16 mouse cellular contexts compared by ENCODE assay signal in genomic region chr5:73690146-73690545, GRCm38 (mm10). TPM values are rescaled to one million over a fixed set of nuclear protein-coding genes. Genes with fewer than 3 reads are reported as not detected.
DNase-seq lines count a peak whose midpoint lies in the region; ATAC-seq and TF ChIP-seq lines count a peak whose summit lies in the region.
"Had no signal": no experiment of that assay in that cellular context is flagged by ENCODE, and none has a peak within 500 bp of the region (broad histone marks: within the 10 kb centered on the region; RNA-seq: fewer than 3 reads in every experiment).

No protein-coding gene starts in this region.

- no peaks in the 10 kb centered on the region for H3K9me3 ChIP-seq in heart, embryonic 13.5 days
- no peaks in the 10 kb centered on the region for H3K9me3 ChIP-seq in limb, embryonic 10.5 days (replicated peaks)
- no peaks in the 10 kb centered on the region for H3K9me3 ChIP-seq in stomach, postnatal 0 days (ENCODE audit: control insufficient read depth, low read length)
- H3K9me3 ChIP-seq: hindbrain, embryonic 10.5 days had no signal

- peaks cover 59% of the 10 kb centered on the region for H3K4me1 ChIP-seq in heart, embryonic 13.5 days
- peaks cover 48% of the 10 kb centered on the region for H3K4me1 ChIP-seq in limb, embryonic 10.5 days
- H3K4me1 ChIP-seq in stomach, postnatal 0 days (replicated peaks; ENCODE audit: control insufficient read depth, insufficient read depth), result no peaks in the 10 kb centered on the region

- 37% methylated on average over 2 of the region's 2 CpGs for WGBS in heart, embryonic 13.5 days
- WGBS in limb, embryonic 10.5 days, result 72% methylated on average over 2 of the region's 2 CpGs
- 42% methylated on average over 2 of the region's 2 CpGs for WGBS in stomach, postnatal 0 days

- no peak for TF ChIP-seq EP300 in stomach, postnatal 0 days (optimal IDR thresholded peaks at IDR 0.05)

- H3K27me3 ChIP-seq in heart, embryonic 13.5 days (replicated peaks), result no peaks in the 10 kb centered on the region
- H3K27me3 ChIP-seq in limb, embryonic 10.5 days (ENCODE audit: low read depth, poor library complexity, severe bottlenecking), result no peaks in the 10 kb centered on the region
- H3K27me3 ChIP-seq in stomach, postnatal 0 days (ENCODE audit: control insufficient read depth, insufficient read depth, low read length), result no peaks in the 10 kb centered on the region

- TF ChIP-seq CTCF in stomach, postnatal 0 days (IDR thresholded peaks at IDR 0.05; ENCODE audit: low read depth), result no peak

- no peak overlapping the region for H3K4me3 ChIP-seq in heart, embryonic 13.5 days
- H3K4me3 ChIP-seq in limb, embryonic 10.5 days, result no peak overlapping the region
- no peak overlapping the region for H3K4me3 ChIP-seq in stomach, postnatal 0 days (ENCODE audit: low read depth, low read length)
- H3K4me3 ChIP-seq: hindbrain, embryonic 10.5 days had no signal

- H3K4me2 ChIP-seq in heart, embryonic 13.5 days, result no peak overlapping the region
- H3K4me2 ChIP-seq in stomach, postnatal 0 days (replicated peaks; ENCODE audit: low read depth), result no peak overlapping the region

- ATAC-seq in heart, embryonic 13.5 days (ENCODE audit: extremely low read depth, insufficient number of reproducible peaks, low FRiP score, low TSS enrichment), result peak; percentile 19
- ATAC-seq in stomach, postnatal 0 days (ENCODE audit: low FRiP score, low TSS enrichment), result peak; percentile 40; the same call in 1 of the 2 replicates
- ATAC-seq: forebrain, postnatal 0 days had no signal

- peak; percentile 34 for DNase-seq in lung, postnatal 10 days
- no peak for DNase-seq in lung, postnatal 4 days
- no peak for DNase-seq in limb, embryonic 10.5 days (ENCODE audit: low spot score)
- DNase-seq in stomach, postnatal 0 days (ENCODE audit: low spot score), result no peak
- no peak for DNase-seq in adipocyte (ENCODE audit: low spot score)
- no peak for DNase-seq in cerebellum, adult 8-10 months
- DNase-seq in urinary bladder, postnatal 10 days (ENCODE audit: low spot score), result no peak
- DNase-seq: forebrain, postnatal 0 days; kidney, adult 2 months; midbrain, embryonic 14.5 days; right cerebral cortex, postnatal 14 days had no signal

- H3K27ac ChIP-seq in heart, embryonic 13.5 days (replicated peaks), result peak overlapping the region; percentile 73
- peak overlapping the region; percentile 32 for H3K27ac ChIP-seq in limb, embryonic 10.5 days
- H3K27ac ChIP-seq in stomach, postnatal 0 days (replicated peaks), result no peak overlapping the region
- H3K27ac ChIP-seq: hindbrain, embryonic 10.5 days; macrophage had no signal

- H3K36me3 ChIP-seq in heart, embryonic 13.5 days, result no peaks in the 10 kb centered on the region
- H3K36me3 ChIP-seq in limb, embryonic 10.5 days, result no peaks in the 10 kb centered on the region
- no peaks in the 10 kb centered on the region for H3K36me3 ChIP-seq in stomach, postnatal 0 days (ENCODE audit: control insufficient read depth, insufficient read depth, low read length)
- H3K36me3 ChIP-seq: hindbrain, embryonic 10.5 days had no signal

- no peak overlapping the region for H3K9ac ChIP-seq in heart, embryonic 13.5 days
- no peak overlapping the region for H3K9ac ChIP-seq in stomach, postnatal 0 days (ENCODE audit: low read length)
- H3K9ac ChIP-seq: forebrain, postnatal 0 days had no signal

RNA-seq across cellular contexts. Expression of gene Spata18, which starts 39.0 kb away (rescaled TPM):
- 0.16 and 0.17 TPM in 2 replicates for polyA plus RNA-seq in heart, embryonic 13.5 days (2015; fragmentation: Nextera tagmentation; extraction: Ambion mirVana)
- polyA plus RNA-seq in limb, embryonic 10.5 days (2016; fragmentation: Nextera tagmentation; extraction: Ambion mirVana), result 1.5 and 2.1 TPM in 2 replicates
- 0.19 TPM in 1 of 2 replicates, not detected in the other for polyA plus RNA-seq in stomach, postnatal 0 days (2015; fragmentation: Nextera tagmentation; extraction: Ambion mirVana)
- polyA plus RNA-seq: large intestine, adult 2 months; macrophage had no signal

RNA-seq across cellular contexts. Expression of gene Sgcb, which starts 42.6 kb away (rescaled TPM):
- polyA plus RNA-seq in heart, embryonic 13.5 days (2015; fragmentation: Nextera tagmentation; extraction: Ambion mirVana), result 27.3 and 28.5 TPM in 2 replicates
- 22.3 and 26.5 TPM in 2 replicates for polyA plus RNA-seq in limb, embryonic 10.5 days (2016; fragmentation: Nextera tagmentation; extraction: Ambion mirVana)
- 12.4 and 12.7 TPM in 2 replicates for polyA plus RNA-seq in stomach, postnatal 0 days (2015; fragmentation: Nextera tagmentation; extraction: Ambion mirVana)

RNA-seq across cellular contexts. Expression of gene Lrrc66, which starts 57.8 kb away (rescaled TPM):
- polyA plus RNA-seq in heart, embryonic 13.5 days (2015; fragmentation: Nextera tagmentation; extraction: Ambion mirVana), result 0.07 TPM in 1 of 2 replicates, not detected in the other
- 0.04 TPM in 1 of 2 replicates, not detected in the other for polyA plus RNA-seq in limb, embryonic 10.5 days (2016; fragmentation: Nextera tagmentation; extraction: Ambion mirVana)
- 3.0 and 3.5 TPM in 2 replicates for polyA plus RNA-seq in stomach, postnatal 0 days (2015; fragmentation: Nextera tagmentation; extraction: Ambion mirVana)
- polyA plus RNA-seq: cortical plate, adult 2 months; forebrain, postnatal 0 days; hindbrain, embryonic 10.5 days; midbrain, embryonic 14.5 days had no signal
